In the genomic region with DNA sequence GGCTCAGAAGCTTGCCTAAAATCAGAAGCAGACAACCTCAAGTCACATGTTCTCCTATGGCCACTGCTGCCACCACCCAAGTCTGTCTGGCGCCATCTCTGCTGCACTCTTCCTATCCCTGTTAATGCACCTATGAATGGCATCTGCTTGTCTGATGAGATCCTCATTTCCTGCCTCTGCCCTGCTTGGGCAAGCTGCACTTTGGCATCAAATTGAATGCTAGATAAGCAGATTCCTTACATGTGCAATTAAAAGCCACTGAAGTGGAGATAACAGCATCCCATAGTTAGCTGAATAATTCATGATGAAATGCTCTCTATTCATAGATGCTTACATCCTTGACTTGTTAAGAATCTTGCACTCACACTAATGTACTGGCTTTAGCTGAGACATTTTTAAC, we compare ENCODE assay signal across 16 mouse cellular contexts.
DNase-seq lines count a peak whose midpoint lies in the region; ATAC-seq and TF ChIP-seq lines count a peak whose summit lies in the region.
"Had no signal": no experiment of that assay in that cellular context is flagged by ENCODE, and none has a peak within 500 bp of the region (broad histone marks: within the 10 kb centered on the region; RNA-seq: fewer than 3 reads in every experiment).

No protein-coding gene starts in this region.

- no peaks in the 10 kb centered on the region for H3K9me3 ChIP-seq in hindbrain, embryonic 10.5 days
- no peaks in the 10 kb centered on the region for H3K9me3 ChIP-seq in midbrain, embryonic 14.5 days (ENCODE audit: control insufficient read depth, low read length)
- H3K9me3 ChIP-seq: G1E; intestine, embryonic 15.5 days; limb, embryonic 12.5 days had no signal

- H3K27ac ChIP-seq in hindbrain, embryonic 10.5 days, result no peak overlapping the region
- 0 out of 2 replicates have a peak overlapping the region, but pooled peaks have one; percentile 13 for H3K27ac ChIP-seq in midbrain, embryonic 14.5 days (replicated peaks; ENCODE audit: low read depth, low read length)
- H3K27ac ChIP-seq in gastrocnemius, adult 2 months, result no peak overlapping the region
- H3K27ac ChIP-seq: heart, adult 2 months; intestine, embryonic 15.5 days; limb, embryonic 12.5 days had no signal

- intact Hi-C loops in left cerebral cortex, postnatal 4 days (cut with DNase I), result no loop called here
- intact Hi-C loops in left cerebral cortex, postnatal 14 days (cut with DNase I), result no loop called here
- intact Hi-C loops in gastrocnemius, adult 2 months (cut with DNase I), result no loop called here

- H3K9ac ChIP-seq in midbrain, embryonic 14.5 days (replicated peaks; ENCODE audit: low read length), result no peak overlapping the region
- H3K9ac ChIP-seq: intestine, embryonic 15.5 days; limb, embryonic 12.5 days had no signal

- H3K4me2 ChIP-seq in midbrain, embryonic 14.5 days (ENCODE audit: low read length), result no peak overlapping the region
- H3K4me2 ChIP-seq: intestine, embryonic 15.5 days; limb, embryonic 12.5 days had no signal

- WGBS in hindbrain, embryonic 10.5 days, result 85% methylated on average over 1 of the region's 1 CpGs
- WGBS in midbrain, embryonic 14.5 days, result 59% methylated on average over 1 of the region's 1 CpGs

- H3K36me3 ChIP-seq in hindbrain, embryonic 10.5 days, result no peaks in the 10 kb centered on the region
- no peaks in the 10 kb centered on the region for H3K36me3 ChIP-seq in midbrain, embryonic 14.5 days (ENCODE audit: control insufficient read depth, insufficient read depth, low read length)
- H3K36me3 ChIP-seq: G1E; intestine, embryonic 15.5 days; limb, embryonic 12.5 days had no signal

- no peak for TF ChIP-seq CTCF in gastrocnemius, adult 2 months (IDR thresholded peaks at IDR 0.05)

- no peaks in the 10 kb centered on the region for H3K4me1 ChIP-seq in hindbrain, embryonic 10.5 days (replicated peaks)
- no peaks in the 10 kb centered on the region for H3K4me1 ChIP-seq in midbrain, embryonic 14.5 days (ENCODE audit: control insufficient read depth, insufficient read depth, low read length)
- H3K4me1 ChIP-seq: intestine, embryonic 15.5 days; limb, embryonic 12.5 days had no signal

- ATAC-seq in midbrain, embryonic 14.5 days (ENCODE audit: low FRiP score, low TSS enrichment), result peak; percentile 31; the same call in 1 of the 2 replicates
- ATAC-seq: intestine, embryonic 15.5 days had no signal

- DNase-seq in left cerebral cortex, postnatal 4 days, result peak; percentile 57
- DNase-seq in left cerebral cortex, postnatal 14 days (ENCODE audit: low spot score in 2 of 2), result no peak
- DNase-seq in hindbrain, embryonic 10.5 days (ENCODE audit: low spot score), result peak; percentile 2
- DNase-seq in midbrain, embryonic 14.5 days, result peak; percentile 17
- no peak for DNase-seq in gastrocnemius, adult 2 months
- DNase-seq in right cerebral cortex, postnatal 4 days, result no peak
- DNase-seq in ovary, postnatal 14 days (ENCODE audit: low spot score), result no peak
- DNase-seq: adrenal gland, postnatal 14 days; heart, adult 2 months; heart, postnatal 10 days; kidney, postnatal 14 days; lung, postnatal 4 days; thymus, postnatal 4 days had no signal

- no peak overlapping the region for H3K4me3 ChIP-seq in hindbrain, embryonic 10.5 days
- H3K4me3 ChIP-seq in midbrain, embryonic 14.5 days (replicated peaks; ENCODE audit: low read depth, low read length), result no peak overlapping the region
- H3K4me3 ChIP-seq in gastrocnemius, adult 2 months, result no peak overlapping the region
- H3K4me3 ChIP-seq: heart, adult 2 months; intestine, embryonic 15.5 days; limb, embryonic 12.5 days had no signal

- no peaks in the 10 kb centered on the region for H3K27me3 ChIP-seq in hindbrain, embryonic 10.5 days (ENCODE audit: insufficient read depth, poor library complexity, severe bottlenecking)
- H3K27me3 ChIP-seq in midbrain, embryonic 14.5 days (ENCODE audit: control insufficient read depth, insufficient read depth, low read length), result no peaks in the 10 kb centered on the region
- H3K27me3 ChIP-seq: intestine, embryonic 15.5 days; limb, embryonic 12.5 days had no signal

Comparison
In these comparisons a context has a peak if more than half of its experiments do, and no peak if none do; other contexts are left out.
1. DNase-seq: peak in left cerebral cortex, postnatal 4 days (single experiment), hindbrain, embryonic 10.5 days (single experiment) and midbrain, embryonic 14.5 days (single experiment); none in left cerebral cortex, postnatal 14 days (0 of 2), gastrocnemius, adult 2 months (single experiment), right cerebral cortex, postnatal 4 days (single experiment) and ovary, postnatal 14 days (single experiment).